Mouse (Mus musculus): ENCODE measurements around the gene Iqsec1.
A peak's percentile ranks its signal among the peaks of the same experiment; 100 is the strongest.

Gene Iqsec1

DNA sequence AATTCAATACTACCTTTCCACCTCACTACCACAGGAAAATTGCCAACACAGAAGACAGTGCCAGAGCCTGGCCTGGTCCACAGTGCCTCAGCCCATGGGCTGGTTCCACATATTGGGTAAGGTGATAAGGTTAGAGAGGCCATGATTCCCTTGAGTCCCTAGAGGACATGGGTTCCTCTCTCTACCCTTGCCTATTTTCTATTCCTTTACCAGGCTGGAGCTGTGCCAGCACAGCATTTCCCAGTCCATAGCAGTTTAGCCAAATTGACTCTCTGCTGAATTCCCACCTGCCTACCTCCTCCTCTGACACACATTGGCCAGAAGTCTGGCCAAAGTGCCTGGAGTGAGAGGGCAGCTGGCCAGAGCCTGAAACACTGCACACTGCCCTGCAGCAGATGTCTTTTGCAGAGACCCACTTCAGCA, 214.7 kb downstream of the Iqsec1 start:
- no peak for TF ChIP-seq GATA4 (IDR thresholded peaks at IDR 0.05; ENCODE audit: insufficient replicate concordance, low read length)

DNA sequence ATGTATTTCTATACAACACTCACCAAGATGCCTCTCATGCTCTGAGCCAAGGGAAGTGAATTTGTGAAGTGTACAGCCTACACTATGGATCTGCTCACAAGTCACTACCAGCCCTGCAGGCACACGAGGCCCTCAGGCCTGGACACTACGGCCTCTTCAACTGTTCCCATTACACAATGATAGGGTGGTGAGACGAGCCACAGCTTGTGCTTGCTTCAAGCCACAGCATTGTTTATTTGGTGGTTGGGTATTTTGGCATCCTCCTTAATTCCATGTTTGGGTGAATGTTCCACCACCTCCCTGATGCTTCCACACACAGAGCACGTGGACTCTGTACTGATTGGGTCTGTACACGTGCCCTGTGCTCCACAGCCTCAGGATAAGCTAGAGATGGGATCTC, 216.4 kb downstream of the Iqsec1 start:
- no peak for TF ChIP-seq GATA4 (IDR thresholded peaks at IDR 0.05; ENCODE audit: insufficient replicate concordance, low read length)

DNA sequence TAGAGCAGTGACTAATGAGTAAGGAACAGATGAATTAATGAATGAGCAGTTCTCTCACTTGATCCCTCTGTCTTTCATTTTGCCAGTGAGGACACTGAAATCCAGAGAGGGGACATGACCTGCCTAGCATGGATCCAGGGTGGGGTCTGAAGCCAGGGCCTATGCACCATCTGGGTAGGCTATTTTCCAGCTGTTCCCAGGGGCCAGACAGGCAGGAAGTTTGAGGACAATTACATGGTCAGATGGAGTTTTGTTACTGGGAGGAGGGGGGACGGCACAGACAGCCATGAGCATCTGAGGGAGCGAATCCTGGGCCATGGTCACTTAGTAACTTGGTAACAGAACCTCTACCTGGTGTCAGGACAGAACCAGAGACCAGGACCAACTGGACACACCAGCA, 220.0 kb downstream of the Iqsec1 start:
- no peak for TF ChIP-seq GATA4 (IDR thresholded peaks at IDR 0.05; ENCODE audit: insufficient replicate concordance, low read length)

DNA sequence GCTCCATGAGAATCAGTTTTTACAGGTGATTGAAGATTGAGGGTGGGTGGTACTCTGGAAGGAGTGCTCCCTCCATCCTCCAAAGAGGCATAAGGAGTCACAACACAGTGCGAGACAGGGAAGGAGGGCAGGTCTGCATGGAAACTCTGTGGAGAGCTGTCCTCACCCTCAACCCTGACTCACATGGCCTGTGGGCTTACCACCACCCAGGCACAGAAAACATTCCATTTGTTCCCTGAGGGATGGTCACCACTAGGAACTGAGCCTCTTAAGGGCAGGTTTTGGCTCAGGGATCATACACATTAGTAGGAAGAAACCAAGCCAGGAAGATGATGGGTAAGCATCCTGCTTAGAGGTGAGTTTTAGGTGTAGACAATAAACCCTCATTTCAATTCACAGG, 220.6 kb downstream of the Iqsec1 start:
- no peak for TF ChIP-seq GATA4 (IDR thresholded peaks at IDR 0.05; ENCODE audit: insufficient replicate concordance, low read length)

DNA sequence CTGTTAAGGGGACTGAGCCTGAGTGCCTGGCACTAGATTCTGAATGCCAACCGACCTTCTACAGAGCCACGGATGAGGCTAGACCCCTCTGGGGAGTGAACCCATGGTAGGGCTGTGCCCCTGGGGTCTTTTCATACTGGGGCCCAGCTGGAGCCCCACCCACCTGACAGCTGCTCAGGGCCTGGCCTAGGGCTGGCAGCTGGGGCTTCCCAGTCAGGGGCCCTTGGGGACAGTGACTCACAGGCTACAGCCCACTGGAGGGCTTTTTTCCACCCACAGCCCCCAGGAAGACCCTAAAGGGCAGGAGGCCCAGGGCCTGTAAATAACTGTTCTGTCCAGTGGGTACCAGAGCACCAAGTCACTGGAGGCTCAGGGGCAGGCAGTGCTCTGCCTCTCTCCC, 223.7 kb downstream of the Iqsec1 start:
- no peak for TF ChIP-seq GATA4 (IDR thresholded peaks at IDR 0.05; ENCODE audit: insufficient replicate concordance, low read length)

DNA sequence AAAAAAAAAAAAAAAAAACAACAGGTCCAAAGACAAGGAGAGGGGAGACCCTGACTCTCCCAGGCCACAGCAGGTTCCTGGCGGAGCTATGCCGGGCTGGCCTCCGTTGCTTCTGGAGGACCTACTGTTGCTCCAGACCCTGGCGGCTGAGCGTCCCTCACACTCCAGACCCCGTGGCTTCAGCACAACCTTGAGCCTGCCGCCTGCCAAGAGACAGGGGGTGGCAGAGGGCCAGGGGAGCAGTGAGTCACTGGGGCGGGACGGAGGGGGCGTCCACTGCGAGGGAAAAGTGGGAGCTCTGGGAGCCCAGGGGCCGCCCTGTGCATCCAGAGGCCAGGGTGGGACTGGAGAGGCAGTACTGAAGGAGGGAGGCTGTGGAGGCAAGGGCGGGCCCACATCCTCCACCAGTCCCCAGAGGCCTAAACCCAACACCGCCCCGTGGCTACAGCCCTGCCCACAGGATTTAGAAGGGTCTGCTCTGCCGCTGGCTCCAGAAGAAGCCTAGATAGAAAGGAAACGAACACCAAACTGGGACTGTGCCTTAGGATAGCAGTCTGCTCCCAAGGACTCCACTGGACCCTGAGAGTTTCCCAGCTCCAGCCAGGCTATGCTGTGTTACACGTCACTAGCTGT, 224.4 kb downstream of the Iqsec1 start:
- TF ChIP-seq GATA4 (IDR thresholded peaks at IDR 0.05; ENCODE audit: insufficient replicate concordance, low read length): no peak

DNA sequence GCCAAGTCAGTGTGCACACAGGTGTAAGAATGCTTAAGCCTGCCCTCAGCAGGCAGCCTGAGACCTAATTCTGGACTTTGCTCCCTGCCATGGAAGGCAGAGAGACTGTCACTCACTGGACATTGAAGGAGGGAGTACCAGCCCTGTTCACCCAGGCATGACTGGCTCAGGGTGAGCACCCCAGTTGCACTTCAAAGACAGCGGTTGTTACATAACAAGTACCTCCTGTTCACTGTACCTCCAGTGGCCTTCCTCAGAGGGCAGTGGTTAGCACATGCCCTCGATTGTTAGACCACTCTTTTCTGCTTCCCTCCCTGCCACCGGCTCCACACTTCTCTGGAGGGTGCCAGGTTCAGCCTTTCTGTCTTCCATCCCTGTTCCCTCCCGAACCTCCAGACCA, 225.2 kb downstream of the Iqsec1 start:
- TF ChIP-seq GATA4 (IDR thresholded peaks at IDR 0.05; ENCODE audit: insufficient replicate concordance, low read length): no peak

DNA sequence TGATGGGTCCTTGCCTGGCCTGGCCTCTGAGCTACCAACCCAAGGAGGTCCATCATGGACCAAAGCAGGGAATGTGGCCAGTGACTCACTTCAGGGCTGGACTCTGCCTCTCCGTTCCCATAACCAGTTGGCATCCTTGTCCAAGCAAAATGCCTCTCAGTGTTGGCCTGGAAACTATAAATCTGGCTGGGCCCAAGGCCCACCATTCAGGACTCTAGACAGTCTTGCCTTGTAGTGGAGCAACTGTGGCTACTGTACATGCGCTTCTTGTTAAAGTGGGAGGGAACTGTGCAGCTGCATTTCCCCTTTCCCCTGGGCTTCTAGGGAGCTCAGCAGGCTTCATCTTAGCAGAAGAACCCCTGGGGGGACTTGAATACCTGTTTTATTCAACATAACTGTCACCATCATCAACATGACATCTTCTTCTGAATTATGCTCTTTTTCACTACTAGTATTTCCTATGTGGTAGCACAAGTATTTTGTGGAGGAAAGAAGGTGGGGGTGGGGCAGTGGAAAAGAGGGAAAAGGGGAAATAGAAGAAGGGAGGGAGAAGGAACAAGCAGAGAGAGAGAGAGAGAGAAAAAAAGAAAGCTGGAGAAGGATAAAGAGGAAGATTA, 226.3 kb downstream of the Iqsec1 start:
- no peak for TF ChIP-seq GATA4 (IDR thresholded peaks at IDR 0.05; ENCODE audit: insufficient replicate concordance, low read length)

DNA sequence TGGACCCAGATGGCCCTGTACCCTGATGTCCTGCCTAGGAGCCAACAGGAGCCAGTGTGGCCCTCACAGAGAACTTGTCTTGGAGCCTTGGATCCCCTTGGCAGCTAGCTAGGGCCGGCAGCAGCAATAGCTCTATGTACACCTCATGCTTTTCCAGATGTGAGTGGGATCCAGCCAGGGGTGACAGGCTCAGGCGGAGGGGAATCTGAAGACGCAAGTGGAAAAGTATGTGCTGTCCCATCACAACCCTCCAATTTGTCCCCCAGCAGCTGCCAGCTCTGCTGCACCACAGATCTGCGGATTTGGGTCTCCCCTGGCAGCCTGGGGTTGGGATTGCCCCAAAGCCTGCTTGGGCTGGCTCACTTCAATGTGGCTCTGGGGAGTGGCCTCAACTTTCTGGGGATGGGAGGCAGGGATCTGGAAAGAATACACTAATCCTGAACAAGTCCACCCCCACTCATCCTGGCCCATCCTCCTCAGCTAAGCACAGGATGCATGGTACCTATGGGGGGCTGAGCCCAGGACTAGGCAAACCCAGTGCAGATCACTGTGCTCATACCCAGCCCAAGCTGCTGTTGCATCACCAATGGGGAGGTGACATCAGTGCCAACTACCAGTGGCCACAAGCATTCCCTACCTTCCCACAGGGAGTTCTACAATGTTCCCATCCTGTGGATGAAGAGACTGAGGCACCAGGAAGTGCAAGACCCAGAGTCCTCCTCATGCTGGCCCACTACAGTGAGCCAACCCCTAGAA, 227.0 kb downstream of the Iqsec1 start:
- no peak for TF ChIP-seq GATA4 (IDR thresholded peaks at IDR 0.05; ENCODE audit: insufficient replicate concordance, low read length)

DNA sequence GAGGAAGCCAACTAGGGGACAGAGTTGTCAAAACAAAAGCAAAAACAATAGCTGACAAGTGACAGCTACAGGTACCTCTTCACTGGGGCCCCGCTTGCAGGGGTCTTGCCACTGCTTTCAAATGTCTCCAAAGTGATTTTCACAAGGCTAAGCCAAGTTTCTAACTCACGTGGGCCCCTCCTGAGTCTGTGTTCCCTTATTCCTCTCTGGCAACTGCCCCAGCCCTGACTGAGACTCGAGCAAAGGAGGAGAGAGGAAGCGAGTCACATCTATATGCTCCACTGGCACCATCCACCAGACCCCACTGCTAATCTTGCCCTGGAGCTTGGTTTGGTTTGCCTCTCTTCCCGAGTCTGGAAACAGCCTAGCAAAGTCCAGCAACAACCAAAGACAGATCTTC, 227.6 kb downstream of the Iqsec1 start:
- no peak for TF ChIP-seq GATA4 (IDR thresholded peaks at IDR 0.05; ENCODE audit: insufficient replicate concordance, low read length)

DNA sequence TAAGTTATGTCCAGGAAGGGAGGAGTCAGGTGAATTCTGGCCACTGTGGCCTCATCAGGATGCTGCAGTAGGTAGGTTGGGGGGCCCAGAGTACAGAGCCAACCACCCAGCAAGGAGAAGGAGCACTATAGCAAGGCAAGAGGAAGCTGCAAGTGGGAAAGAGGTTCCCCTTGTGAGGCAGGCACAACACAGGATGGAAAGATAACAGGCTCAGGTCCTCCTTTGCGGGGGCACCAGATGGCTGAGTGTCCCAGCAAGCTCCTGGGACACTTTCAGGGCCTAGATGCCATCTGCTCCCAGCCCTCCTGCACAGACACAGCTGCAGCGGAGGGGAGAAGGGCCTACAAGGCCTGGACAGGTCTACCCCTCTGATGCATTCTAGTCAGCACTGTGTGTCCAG, 228.7 kb downstream of the Iqsec1 start:
- no peak for TF ChIP-seq GATA4 (IDR thresholded peaks at IDR 0.05; ENCODE audit: insufficient replicate concordance, low read length)

DNA sequence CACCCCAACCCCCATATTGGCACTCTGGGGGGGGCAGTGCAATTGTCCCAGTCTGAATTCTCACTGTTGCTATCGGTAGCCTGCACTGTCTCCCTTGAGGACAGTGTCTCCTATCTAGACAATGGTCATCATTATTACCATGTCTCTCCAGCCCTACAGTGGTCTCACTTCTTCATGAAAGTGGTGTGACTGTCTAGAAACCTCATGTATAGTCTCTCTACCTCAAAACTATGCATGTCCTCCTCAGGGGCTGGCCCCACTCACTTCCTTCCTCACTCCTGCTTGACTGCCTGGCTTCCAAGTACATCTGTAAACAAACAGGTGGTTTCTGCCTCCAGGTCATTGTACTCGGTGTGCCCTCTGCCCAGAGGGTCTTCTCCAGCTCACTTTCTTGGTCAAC, 230.3 kb downstream of the Iqsec1 start:
- TF ChIP-seq GATA4 (IDR thresholded peaks at IDR 0.05; ENCODE audit: insufficient replicate concordance, low read length): no peak

DNA sequence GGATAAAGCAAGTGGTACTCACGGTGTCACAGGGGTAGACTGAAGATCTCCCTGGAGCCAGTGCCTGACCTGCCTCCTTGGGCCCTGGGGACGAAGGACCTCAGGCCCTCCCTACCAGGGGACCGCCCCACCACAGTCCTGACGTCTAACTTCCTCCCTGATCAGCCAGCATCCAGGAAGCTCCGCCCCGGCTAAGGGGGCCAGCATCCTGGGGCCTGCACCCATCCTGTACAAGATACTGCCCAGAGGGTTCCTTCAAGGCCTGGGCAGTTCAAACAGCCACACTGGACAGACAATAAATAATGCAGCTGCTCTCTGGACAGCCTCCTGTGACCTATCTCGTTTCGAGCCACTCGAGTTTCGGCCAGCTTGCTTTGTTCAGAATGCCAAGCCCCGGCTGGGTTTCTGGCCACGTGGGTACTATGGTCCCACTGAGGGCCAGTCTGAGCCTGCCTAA, 231.0 kb downstream of the Iqsec1 start:
- TF ChIP-seq GATA4 (IDR thresholded peaks at IDR 0.05; ENCODE audit: insufficient replicate concordance, low read length): peak; percentile 58; the same call in 1 of the 2 replicates

DNA sequence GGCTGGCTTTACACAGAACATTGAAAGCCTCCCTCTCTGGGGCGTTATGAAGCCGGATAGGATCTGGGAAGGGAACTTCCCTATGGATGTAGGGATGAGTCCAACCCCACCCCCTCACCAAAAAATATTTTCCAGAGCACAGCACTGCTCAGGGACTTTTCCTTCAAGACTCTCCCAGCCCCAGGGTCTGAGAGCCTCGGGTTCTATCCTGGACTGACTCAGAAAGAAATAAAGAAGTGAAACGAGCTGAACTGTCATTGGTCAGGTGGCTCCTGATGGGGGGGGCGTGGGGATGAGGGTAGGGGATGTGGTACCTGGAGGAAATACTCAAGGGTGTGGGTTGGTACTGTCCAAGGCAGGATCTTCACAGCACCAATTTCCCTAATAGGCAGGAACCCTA, 231.9 kb downstream of the Iqsec1 start:
- TF ChIP-seq GATA4 (IDR thresholded peaks at IDR 0.05; ENCODE audit: insufficient replicate concordance, low read length): no peak

DNA sequence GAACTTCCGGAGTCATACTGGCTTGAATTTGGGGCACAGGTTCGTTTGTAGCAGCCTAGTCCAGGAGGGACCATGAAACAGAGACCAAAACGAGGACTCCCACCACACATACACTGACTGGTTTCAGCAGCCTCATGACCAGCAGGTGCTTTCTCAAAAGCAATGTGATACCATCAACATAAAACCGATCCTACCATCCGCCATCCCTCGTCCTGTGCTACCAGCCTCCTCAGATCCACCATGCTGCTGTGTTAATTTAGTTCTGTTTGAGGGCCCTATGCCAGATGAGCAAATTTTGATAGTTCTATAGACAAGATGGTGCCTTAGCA, 232.9 kb downstream of the Iqsec1 start:
- no peak for TF ChIP-seq GATA4 (IDR thresholded peaks at IDR 0.05; ENCODE audit: insufficient replicate concordance, low read length)

DNA sequence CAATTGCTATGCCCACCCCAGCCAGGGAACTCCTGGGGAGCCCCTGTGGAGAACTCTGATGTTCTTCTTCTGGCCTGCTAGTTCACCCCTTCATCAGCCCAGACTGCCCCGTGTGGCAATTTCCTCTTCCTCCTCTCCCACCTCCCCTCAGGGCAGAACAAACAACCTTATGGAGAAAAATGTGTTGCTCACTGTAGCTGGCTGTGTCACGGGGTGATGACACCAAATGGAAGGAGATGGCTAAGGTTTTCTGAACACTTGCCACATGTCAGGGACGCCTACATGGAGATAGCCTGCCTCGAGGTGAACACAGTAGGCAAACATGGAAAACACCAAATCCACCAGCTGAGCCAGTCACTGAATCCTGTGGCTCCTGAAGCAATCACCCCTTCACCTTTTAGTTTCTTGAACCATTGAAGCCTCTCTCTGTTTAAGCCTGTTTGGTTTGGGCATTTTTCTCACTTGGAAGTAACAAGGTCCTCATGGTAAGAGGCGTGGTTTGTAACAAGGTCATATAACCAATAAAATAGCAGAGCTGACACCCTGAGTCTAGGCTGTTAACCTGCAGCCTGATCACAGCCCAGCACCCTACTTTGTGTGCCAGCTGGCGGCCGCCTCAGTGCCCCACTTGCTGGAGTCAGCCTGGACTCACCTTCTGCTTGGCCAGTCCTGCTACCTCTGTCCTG, 233.4 kb downstream of the Iqsec1 start:
- no peak for TF ChIP-seq GATA4 (IDR thresholded peaks at IDR 0.05; ENCODE audit: insufficient replicate concordance, low read length)
